Mouse (Mus musculus) cerebellum, adult 2 months (tissue): ENCODE data around the gene 4933428G20Rik.

ENCODE experiments used
- CTCF ChIP-seq: fragments of 200-500 bp; IDR thresholded peaks from 2 replicates; pipeline ENCODE4 v1.5.1; 2011; ENCODE audit warnings: low read depth, mild to moderate bottlenecking, control low read depth, low read length, moderate library complexity, borderline replicate concordance; ENCODE audit not compliant: insufficient read depth
- POLR2A ChIP-seq: fragments of 200-500 bp; IDR thresholded peaks from 2 replicates; pipeline ENCODE4 v1.6.1; 2011; ENCODE audit warnings: low read length, control low read depth, borderline replicate concordance; ENCODE audit not compliant: insufficient read depth

DNA sequence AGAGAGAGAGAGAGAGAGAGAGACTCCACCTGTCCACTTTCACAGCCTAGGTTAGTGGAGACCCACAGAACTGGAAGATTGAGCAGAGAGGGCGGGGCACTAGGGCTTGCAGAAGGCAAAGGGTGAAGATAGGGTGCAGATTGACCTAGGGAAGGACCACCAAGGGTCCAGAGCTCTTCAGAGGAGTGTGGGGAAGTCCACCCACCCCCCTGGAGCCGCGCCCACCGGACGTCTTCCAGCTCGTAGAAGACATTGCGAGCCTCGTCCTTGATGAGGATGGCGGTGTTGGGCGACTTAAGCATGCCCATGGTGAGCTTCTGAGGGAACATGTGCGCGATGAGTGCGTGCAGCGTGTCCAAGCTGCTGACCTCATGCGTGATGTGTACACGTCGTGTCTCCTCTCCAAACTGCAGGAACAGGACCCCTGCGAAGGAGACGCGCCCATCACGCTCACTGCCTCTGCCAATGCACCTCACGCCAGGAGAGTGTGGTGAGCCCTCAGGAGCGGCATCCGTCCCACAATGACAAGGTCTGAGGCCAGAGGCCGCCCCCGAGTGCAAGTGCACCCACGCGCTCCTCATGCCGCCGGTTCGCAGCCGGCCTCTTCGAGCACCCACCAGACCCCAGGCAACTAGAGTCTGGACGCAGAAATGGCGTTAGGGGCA, 36.1 kb upstream of the 4933428G20Rik start:
- TF ChIP-seq POLR2A (no peak), CTCF (no peak)
